Mouse (Mus musculus) C2C12 (cell line): ENCODE measurements around the gene Manbal.

Experiments
- CEBPB ChIP-seq: IDR thresholded peaks from one replicate; pipeline ENCODE4 v1.6.1; 2011; ENCODE audit warnings: low read depth, mild to moderate bottlenecking, control low read depth, moderate library complexity
- CTCF ChIP-seq: IDR thresholded peaks from one replicate; pipeline ENCODE4 v1.5.1; 2011; ENCODE audit not compliant: control insufficient read depth, insufficient read depth, insufficient read length
- MAX ChIP-seq: IDR thresholded peaks from one replicate; pipeline ENCODE4 v1.6.1; 2011; ENCODE audit warnings: mild to moderate bottlenecking, control low read depth
- MYOD1 ChIP-seq: IDR thresholded peaks from one replicate; pipeline ENCODE4 v1.6.1; 2011; ENCODE audit warnings: low read depth; ENCODE audit not compliant: control insufficient read depth, insufficient read length
- MYOG ChIP-seq: IDR thresholded peaks from one replicate; pipeline ENCODE4 v1.6.1; 2011; ENCODE audit not compliant: control insufficient read depth, insufficient read length; ENCODE audit errors: extremely low read depth

DNA sequence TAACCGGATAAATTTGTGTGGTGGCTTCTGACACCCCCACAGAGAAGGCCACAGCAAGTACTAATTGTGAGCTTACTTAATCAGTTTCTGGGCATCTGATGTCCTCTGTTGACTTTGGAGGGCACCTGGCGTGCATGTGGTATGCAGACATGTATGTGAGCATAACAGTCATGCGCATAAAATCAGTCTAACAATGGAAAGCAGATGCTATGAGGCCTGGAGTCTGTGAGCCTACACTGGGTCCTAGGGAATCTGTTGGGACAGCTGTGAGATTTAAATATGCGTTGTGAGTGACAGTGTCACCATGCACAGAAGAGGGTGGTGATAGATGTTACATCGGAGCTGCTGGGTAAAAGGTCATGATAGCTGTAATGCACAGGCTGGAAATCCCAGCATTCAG, 35.3 kb upstream of the Manbal start:
- no peak for TF ChIP-seq CTCF
- TF ChIP-seq MYOD1: no peak
- no peak for TF ChIP-seq MAX
- no peak for TF ChIP-seq MYOG
- TF ChIP-seq CEBPB: no peak
